Mouse (Mus musculus) G1E (cell line): ENCODE results near the gene Ankrd17.

Experiments used
- CTCF ChIP-seq: IDR thresholded peaks from 2 replicates; pipeline ENCODE4 v1.5.1; 2012; ENCODE audit warnings: low read depth, low read length, inconsistent platforms, mixed read lengths
- GATA1 ChIP-seq: IDR thresholded peaks from 2 replicates; pipeline ENCODE4 v1.6.1; 2012; ENCODE audit warnings: borderline replicate concordance, low read length, inconsistent platforms, mixed read lengths
- TAL1 ChIP-seq: conservative IDR thresholded peaks from 2 replicates; pipeline ENCODE4 v1.6.1; 2012; ENCODE audit warnings: low read depth, low read length, inconsistent platforms, mixed read lengths

DNA sequence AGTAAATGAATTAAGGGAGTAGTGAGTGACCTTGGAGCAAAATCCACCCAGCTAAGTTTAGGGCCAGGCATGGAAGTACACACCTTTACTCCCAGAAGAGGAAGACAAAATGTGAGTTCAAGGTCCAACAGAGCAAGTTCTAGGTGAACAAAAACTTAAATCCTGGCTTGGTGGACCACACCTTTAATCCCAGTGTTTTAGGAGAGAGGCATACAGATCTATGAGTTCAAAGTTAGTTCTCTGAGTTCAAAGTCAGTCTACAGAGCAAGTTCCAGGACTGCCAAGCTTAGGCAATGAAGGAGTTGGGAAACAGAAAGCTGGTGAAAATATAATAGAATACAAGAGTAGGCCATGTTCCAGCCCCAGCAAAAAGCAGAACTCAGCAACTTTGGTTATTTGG lies 118.9 kb downstream of the Ankrd17 start:
- TF ChIP-seq CTCF (no peak), GATA1 (no peak), TAL1 (no peak)
